Mouse (Mus musculus) kidney, adult 2 months (tissue): Measurements from ENCODE around the gene Cym.

Source experiments
- CTCF ChIP-seq: fragments of 200-500 bp; conservative IDR thresholded peaks from 2 replicates; pipeline ENCODE4 v1.5.1; 2011; ENCODE audit warnings: low read depth, mild to moderate bottlenecking, control low read depth, low read length, moderate library complexity, mixed read lengths; ENCODE audit not compliant: insufficient read depth, insufficient read length
- POLR2A ChIP-seq: fragments of 200-500 bp; IDR thresholded peaks from one replicate; pipeline ENCODE4 v1.6.1; 2011; ENCODE audit warnings: low read depth, low read length, control low read depth

DNA sequence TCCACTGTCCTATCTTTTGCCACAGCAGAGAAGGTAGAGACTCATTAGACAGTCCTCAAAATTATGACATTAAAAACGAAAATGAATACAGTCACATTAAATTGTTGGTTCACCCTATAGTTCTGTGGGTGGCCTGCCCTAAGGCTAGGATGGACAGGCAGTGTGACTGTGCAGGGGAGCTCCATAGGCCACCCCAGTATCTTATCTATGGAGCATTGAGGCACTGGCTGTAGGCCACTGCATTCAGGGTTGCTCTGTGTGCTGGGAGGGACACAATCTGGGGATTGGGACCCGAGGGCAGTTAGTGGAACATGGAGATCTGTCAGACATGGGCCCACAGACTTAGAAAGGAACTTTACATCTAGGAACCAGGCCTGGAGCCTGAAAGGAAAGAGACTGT is 12.4 kb upstream of the Cym start:
- TF ChIP-seq CTCF: no peak
- TF ChIP-seq POLR2A: no peak
